Mouse (Mus musculus): ENCODE measurements at regions not wholly inside any gene's neighbourhood (a gene's known extent, or its start where the extent isn't known, plus 50 kb on each side); places are given as distances from the start of the nearest gene placed in this dataset.
A peak's percentile ranks its signal among the peaks of the same experiment; 100 is the strongest.

DNA sequence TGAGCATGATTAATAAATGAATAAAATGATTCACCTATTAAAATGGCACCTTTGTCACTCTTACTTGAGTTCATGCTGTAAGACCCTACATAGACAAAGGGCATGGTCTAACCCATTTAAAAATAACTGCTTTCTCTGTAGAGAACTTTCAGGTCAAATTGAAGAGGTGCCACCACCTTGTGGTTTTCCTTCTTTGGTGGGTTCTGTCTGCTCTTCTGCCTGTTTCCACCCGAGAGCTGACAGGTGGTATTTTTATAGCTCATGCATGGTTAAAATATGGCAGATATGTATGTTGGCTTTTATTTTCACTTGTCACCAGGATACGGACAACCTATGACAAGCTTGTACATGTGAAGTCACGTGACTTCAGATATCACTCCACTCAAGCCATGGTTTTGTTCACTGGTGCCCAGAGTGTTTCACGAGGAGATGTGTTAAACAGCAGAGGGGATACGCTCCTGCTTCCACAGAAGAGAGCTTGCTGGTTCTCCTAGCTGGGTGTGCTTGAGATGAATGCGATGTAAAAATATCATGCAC is 794.3 kb upstream of the Car8 start:
- DNase-seq (ENCODE audit: low read depth, low spot score) = no peak

DNA sequence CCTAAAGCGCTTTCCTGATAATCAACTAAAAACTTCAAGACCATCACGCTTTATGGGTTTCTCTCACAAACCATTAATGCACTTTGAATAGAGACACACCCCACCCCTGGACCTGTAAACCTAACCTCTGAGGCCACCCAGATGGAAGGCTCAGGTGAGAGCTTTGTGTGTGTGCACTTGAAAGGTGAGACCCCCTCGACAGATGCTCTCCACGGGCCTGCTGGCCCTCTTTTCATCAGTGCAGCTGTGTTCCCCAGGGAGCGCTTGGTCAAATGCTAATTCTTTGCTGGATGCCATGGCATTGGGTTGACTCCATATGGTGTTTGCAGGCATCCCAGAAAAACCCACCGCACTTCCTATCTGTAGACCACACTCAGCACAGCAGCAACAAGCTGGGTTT is 792.8 kb upstream of the Car8 start:
- no peak for DNase-seq (ENCODE audit: low read depth, low spot score)

GRCm38 (mm10) chr4:9028946-9029345 is 790.1 kb upstream of the Car8 start:
- DNase-seq (ENCODE audit: low read depth, low spot score) = no peak

GRCm38 (mm10) chr4:9028475-9028874 is 789.6 kb upstream of the Car8 start:
- DNase-seq (ENCODE audit: low read depth, low spot score) = no peak

DNA sequence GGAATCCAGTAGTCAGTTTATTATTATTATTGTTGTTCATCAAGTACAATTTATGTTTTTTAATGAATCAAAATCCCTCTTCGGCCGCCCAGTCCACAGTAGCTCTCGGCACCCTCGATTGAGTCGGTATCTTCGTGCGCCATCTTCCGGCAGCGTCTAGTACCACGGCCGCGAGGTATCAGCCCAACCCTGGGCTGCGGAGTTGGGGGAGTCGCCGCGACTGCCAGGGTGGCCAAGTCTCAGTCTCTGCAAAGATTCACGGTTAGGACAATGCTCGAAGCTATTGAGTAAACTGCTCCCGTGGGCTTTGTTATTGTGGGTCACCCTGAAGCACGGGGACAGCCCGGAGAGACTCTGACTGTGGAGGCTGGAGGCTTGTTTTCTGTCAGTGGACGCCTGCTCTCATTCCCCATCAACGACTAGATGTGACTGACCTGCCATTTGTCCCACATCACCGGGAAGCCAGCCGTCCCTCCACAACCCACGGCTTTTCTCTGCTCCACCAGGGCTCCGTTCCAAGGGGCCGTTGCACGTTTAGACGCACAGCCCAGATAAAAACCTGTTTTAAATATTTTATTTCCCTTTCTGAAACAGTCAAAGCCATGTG is 789.1 kb upstream of the Car8 start:
- DNase-seq (ENCODE audit: low read depth, low spot score) = peak; percentile 34

- DNase-seq (ENCODE audit: low read depth, low spot score) = no peak
These were observed 788.5 kb upstream of the Car8 start for GRCm38 (mm10) chr4:9027383-9027782.

- no peak for DNase-seq (ENCODE audit: low read depth, low spot score)
These were observed 788.0 kb upstream of the Car8 start for GRCm38 (mm10) chr4:9026841-9027240.

GRCm38 (mm10) chr4:9025821-9026470 is 787.1 kb upstream of the Car8 start:
- no peak for DNase-seq (ENCODE audit: low read depth, low spot score)

GRCm38 (mm10) chr4:9024216-9024925 is 785.5 kb upstream of the Car8 start:
- DNase-seq (ENCODE audit: low read depth, low spot score) = no peak

GRCm38 (mm10) chr4:9019241-9020110 is 780.6 kb upstream of the Car8 start:
- no peak for DNase-seq (ENCODE audit: low read depth, low spot score)

GRCm38 (mm10) chr4:9018236-9018635 is 779.4 kb upstream of the Car8 start:
- no peak for DNase-seq (ENCODE audit: low read depth, low spot score)

DNA sequence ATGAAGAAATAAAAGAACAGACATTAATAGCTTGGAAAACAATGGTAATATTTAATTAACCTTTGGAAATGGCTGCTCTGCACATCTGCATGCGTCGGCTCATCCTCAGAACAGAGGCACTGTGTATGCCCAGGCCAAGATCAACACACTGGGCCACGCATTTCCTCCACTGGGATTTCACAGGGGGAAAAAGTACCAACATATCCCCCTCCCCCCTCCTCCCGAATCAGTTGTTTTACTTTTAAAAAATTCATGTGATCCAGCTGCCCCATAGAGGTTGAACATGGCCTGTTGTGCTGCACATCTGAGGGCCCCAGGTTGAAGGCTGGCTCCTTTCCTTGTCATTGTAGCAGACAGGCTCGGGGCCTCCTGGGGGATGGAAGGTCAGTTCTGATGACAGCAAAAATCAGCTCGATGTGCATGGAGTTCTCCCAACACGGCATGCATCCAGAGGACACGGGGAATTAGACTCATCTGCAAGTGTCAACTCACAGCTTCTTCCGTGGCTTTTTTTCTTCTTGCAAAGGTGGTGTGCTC is 777.7 kb upstream of the Car8 start:
- no peak for DNase-seq (ENCODE audit: low read depth, low spot score)

DNA sequence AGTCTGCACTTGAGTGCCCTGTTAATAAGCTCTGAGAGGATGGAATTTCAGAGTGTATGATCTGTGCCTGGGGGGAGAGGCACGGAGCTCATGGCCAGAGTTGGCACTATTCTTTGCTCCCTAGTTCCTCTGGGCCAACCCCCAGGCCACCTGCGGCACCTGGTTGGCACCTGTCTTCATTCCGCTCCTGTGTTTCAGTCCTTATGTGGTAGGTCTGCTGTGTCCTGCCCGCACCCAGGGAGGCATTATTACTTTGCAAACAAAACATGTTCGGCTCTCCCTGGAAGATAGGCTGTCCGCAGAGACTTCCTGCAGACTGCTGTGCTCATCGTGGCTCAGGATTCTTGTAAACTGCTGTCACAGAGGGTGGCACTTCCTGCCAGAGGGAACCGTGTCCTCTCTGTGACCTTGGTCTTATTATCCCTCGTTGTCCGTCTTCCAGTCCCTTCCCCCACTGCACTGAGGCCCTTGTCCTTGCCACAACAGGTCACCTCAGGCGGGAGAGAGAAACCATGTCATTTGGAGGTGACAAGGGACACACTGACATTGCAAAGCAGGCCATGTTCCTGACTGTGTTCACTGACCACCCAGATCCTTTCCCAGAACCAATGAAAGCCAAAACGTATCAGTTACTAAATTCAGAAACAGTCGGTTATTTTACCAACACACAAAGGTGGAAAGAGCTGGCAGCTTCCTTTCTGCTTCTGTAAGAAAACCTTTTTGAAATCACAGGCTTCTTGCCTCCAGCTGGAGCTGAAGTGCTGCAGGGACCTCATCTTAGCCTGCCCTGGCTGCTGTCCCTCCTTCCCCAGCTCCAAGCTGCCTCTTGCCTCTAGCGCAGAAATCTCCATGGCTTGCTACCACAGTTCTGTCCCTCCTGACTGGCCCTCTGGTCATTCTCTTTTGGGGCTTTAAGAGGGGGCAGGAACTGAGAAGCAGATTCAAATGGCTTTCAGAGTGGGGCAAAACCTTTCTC is 777.0 kb upstream of the Car8 start:
- DNase-seq (ENCODE audit: low read depth, low spot score) = no peak

- DNase-seq (ENCODE audit: low read depth, low spot score) = no peak
These were observed 776.1 kb upstream of the Car8 start for GRCm38 (mm10) chr4:9014986-9015385.

GRCm38 (mm10) chr4:9012787-9013186 is 773.9 kb upstream of the Car8 start:
- no peak for DNase-seq (ENCODE audit: low read depth, low spot score)

DNA sequence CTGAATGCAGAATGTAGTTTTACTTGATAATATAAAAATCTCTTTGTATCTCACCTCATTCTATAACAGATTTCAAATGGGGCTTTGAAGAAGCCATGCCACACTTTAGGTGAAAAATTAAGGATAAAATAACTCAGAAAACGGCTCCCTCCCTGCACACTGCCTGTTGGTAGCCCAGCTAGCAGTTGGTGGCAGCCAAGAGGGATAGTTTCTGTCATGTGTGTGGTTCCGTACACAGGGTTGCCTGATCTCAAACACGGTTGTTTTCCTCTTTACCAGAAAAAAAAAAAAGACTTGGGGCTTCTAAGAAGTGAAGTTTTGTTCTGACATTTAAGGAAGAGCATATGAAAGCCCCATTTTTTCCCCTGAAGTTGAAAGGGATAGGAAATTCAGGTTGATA is 773.1 kb upstream of the Car8 start:
- no peak for DNase-seq (ENCODE audit: low read depth, low spot score)

DNA sequence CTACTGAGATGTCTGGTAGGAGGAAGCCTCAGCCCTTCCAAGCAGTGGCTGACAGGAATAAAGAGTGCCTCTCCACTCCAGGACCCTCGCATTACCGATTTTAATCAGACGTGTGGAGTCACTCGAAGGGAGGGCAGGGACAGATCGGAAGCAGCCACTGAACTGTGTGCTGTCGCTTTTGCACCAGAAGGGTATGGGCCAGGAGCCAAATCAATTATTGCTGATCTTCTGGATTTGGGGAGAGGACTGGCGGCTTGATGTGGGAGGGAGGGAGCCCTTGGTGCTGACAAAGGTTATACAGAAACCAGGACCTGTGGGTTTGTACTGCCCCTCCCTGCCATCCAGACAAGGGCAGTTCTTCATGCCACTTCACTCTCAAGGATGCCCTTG is 772.3 kb upstream of the Car8 start:
- no peak for DNase-seq (ENCODE audit: low read depth, low spot score)

- DNase-seq (ENCODE audit: low read depth, low spot score) = no peak
These were observed 771.7 kb upstream of the Car8 start for GRCm38 (mm10) chr4:9010381-9011128.

GRCm38 (mm10) chr4:9009656-9010055 is 770.8 kb upstream of the Car8 start:
- DNase-seq (ENCODE audit: low read depth, low spot score) = no peak
